Mouse (Mus musculus) lung, adult 2 months (tissue): ENCODE data around the gene Myf6.

ENCODE experiments used
- CTCF ChIP-seq: fragments of 200-500 bp; IDR thresholded peaks from 2 replicates; pipeline ENCODE4 v1.5.1; 2011; ENCODE audit warnings: mild to moderate bottlenecking, low read length, control low read depth; ENCODE audit not compliant: insufficient read depth
- POLR2A ChIP-seq: fragments of 200-500 bp; IDR thresholded peaks from 2 replicates; pipeline ENCODE4 v1.6.1; 2011; ENCODE audit warnings: low read depth, mild to moderate bottlenecking, control low read depth, low read length, borderline replicate concordance; ENCODE audit errors: extremely low read depth

DNA sequence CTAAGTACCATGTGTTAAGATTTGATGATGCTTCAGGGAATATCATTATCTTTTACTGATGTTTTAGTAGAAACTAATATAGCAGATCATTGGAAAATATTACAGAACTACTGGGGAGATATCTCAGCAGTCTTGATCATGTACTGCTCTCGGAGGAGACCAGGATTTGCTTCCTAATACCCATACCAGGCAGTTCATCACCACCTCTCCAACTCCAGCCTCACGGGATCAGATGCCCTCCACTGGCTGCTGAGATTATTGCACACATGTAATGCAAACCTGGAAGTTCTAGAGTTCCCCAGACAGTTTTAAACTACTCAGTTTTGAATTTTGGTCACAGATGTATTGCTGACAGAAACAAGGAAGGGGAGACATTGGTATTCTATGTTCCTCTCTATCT lies 21.0 kb downstream of the Myf6 start:
- TF ChIP-seq CTCF (peak; percentile 54), POLR2A (no peak)
